Mouse (Mus musculus) brain, embryonic 14.5 days (tissue): ENCODE data around the gene Sox6. TPM values are rescaled to one million over a fixed set of nuclear protein-coding genes. Genes with fewer than 3 reads are reported as not detected.
A peak's percentile ranks its signal among the peaks of the same experiment; 100 is the strongest.

Source experiments
- DNase-seq: peaks from one replicate; pipeline ENCODE4 v3.0.0-alpha.2; 2011; ENCODE audit warnings: low read depth
- CTCF ChIP-seq: fragments of 200-500 bp; IDR thresholded peaks from 2 replicates; pipeline ENCODE4 v1.5.1; 2012; ENCODE audit warnings: inconsistent platforms, mild to moderate bottlenecking, moderate library complexity, borderline replicate concordance; ENCODE audit not compliant: insufficient read depth, insufficient read length; ENCODE audit errors: extremely low read depth
- POLR2A ChIP-seq: fragments of 200-500 bp; IDR thresholded peaks from 2 replicates; pipeline ENCODE4 v1.6.1; 2012; ENCODE audit warnings: mild to moderate bottlenecking, inconsistent platforms, borderline replicate concordance; ENCODE audit not compliant: poor library complexity, insufficient read depth, insufficient read length, severe bottlenecking; ENCODE audit errors: extremely low read depth
- polyA plus RNA-seq: library from polyadenylated mRNA; depleted of rRNA; stranded (reverse); fragments of >200 nt; gene quantifications from 2 replicates; pipeline ENCODE4 v1.2.3, GENCODE M21; 2012

Gene Sox6
- polyA plus RNA-seq, 1 experiment: 23.1 TPM

DNA sequence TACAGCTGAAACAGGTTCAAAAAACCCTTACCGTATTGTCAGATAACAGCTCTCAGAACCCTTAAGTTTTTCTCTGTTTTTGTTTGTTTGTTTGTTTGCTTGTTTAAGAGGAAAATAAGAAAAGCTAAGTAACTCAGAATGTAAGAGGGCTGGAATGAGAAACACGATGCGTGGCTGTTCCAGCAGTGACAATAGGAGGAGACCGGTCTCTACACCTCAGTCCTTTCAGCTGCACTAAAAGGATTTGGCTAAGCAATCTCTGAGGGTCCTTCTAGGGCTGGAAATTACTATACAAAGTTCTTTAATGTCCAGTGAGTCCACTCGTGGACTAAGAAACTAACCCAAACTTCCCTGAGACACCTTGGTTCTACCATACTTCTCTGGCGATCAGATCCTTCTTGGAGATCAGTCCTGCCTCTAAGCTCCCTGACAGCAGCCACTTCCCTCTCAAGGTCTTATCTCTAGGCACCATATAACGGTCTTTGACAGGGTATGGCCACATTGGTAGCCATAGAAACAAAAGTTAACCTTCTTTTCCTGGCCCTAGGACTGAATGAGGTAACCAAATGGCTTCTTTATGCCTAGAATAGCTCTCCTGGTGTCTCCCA lies 488.3 kb downstream of the Sox6 start:
- DNase-seq: no peak
- TF ChIP-seq CTCF (no peak), POLR2A (no peak)

DNA sequence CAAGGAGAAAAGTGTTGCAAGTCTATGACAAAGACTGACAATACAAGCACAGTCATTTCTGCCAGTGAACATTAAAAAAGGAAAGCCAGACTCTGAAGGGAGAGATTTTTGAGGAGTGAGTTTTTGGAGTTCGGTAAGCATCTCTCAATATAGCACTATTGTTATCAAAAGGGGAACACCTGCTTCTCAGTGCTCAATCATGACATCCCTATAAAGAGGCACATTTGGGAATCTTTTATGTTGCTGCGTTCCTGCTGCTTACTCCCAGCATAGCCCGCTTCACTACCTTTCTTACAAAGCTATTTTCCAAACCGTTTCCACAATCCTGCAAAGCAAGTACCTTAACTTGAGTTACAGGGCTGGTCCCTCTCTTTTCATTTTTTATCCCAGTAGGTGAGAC lies 488.9 kb downstream of the Sox6 start:
- TF ChIP-seq CTCF (no peak), POLR2A (no peak)

GRCm38 (mm10) chr7:115545585-115546374 lies 492.8 kb downstream of the Sox6 start:
- no peak for TF ChIP-seq CTCF
- no peak for TF ChIP-seq POLR2A
- no peak for DNase-seq

More for the DNA sequence above, 488.9 kb downstream of the Sox6 start:
- DNase-seq: no peak

DNA sequence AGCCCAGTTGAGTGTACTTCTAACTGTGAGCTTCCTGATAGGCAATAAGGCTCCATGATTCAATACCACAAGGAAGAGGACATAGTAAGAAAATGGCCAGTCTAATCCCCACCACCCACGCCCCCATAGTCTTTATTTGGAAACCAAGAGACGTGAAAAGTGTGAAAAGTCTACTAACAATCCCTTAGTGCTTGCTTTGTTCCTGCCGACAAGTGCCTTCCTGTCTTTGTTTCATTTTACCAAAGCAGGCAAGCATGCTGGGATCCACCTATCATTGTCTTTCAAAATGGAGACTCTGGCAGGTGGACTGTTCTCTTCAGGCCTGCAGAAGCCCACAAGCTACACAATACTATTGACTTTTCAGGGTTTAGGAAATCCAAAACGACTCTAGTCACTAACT lies 495.0 kb downstream of the Sox6 start:
- no peak for DNase-seq
- TF ChIP-seq CTCF (no peak), POLR2A (no peak)

DNA sequence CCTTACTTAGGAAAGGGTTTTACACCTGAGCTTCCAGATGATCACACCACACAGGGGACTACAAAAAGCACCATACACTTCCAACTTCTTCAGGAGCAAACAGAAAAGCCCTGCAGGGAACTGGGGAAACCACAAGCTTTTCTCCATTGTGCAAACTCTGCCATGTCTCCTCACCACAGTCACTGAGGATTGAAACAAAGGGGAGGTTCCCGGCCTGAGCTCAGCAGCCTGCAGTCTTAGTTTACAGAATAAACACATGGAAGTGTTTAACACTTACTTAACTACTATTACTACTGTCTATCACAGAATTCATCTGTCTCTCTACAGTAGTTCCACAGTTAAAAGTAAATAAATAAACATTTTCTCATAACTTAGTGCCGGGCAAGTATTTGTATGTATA lies 498.3 kb downstream of the Sox6 start:
- TF ChIP-seq CTCF: no peak
- no peak for TF ChIP-seq POLR2A
- no peak for DNase-seq

GRCm38 (mm10) chr7:115539003-115539402 lies 499.6 kb downstream of the Sox6 start:
- TF ChIP-seq POLR2A (no peak), CTCF (no peak)
- no peak for DNase-seq

GRCm38 (mm10) chr7:115537636-115538035 lies 501.0 kb downstream of the Sox6 start:
- peak; percentile 56 for DNase-seq
- TF ChIP-seq CTCF (no peak), POLR2A (no peak)

DNA sequence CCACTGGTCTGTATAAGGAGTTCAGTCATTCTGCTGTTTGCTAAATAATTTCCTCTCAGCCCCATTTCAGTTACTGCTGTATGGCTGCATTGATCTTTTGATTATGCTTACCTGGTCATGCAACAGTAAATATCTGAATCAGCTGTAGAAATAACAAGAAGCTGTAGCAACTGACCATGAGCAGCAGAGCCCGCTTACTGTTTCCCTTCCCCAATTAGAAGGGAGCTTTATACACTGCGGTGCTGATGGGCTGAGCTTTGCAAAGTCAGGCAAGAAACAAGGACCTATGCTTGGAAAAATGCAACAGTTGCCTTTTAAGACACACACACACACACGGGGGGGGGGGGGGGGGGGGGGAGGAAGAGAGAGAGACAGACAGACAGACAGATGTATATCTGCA lies 502.1 kb downstream of the Sox6 start:
- no peak for TF ChIP-seq POLR2A
- no peak for TF ChIP-seq CTCF
- no peak for DNase-seq

DNA sequence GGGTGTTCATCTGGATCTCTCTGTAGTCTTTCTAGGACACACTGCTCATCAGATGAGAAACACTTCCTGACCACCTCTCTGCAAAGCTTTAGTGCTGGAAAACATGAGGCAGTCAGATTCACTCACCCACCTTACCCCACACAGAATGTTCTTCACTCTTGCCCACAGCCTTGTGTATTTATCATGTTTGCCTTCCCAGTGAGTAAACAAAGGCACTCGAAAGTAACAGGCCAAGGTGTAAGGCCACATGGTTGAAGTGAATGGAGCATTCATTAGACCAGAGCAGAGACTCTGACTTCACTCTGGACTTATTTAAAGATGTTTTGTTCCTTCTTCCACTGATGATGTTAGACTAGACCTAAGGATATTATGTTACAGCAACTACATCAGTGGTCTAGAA lies 506.7 kb downstream of the Sox6 start:
- TF ChIP-seq POLR2A (no peak), CTCF (no peak)
- no peak for DNase-seq

- no peak for DNase-seq
- TF ChIP-seq POLR2A (no peak), CTCF (no peak)
These were observed 507.4 kb downstream of the Sox6 start for GRCm38 (mm10) chr7:115531217-115531616.

GRCm38 (mm10) chr7:115517701-115518100 lies 520.9 kb downstream of the Sox6 start:
- DNase-seq: no peak
- no peak for TF ChIP-seq POLR2A
- no peak for TF ChIP-seq CTCF

DNA sequence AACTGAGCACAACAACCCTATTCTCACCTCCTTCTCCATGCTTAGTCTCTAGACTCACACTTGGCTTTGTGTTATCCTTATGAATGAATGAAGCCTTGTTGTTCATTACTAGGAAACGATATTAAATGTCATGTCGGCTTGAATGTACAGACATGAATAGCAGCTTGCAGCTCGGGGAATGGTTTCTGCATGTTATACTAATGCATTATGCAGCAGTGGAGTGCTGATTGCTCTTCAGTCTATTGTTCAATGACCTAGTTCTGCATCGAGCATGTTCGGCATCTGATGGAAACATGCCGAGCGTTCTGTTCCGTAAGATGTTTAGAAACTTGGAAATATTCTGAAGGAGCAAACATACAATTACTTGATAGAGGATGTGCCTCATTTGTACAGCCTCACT lies 524.9 kb downstream of the Sox6 start:
- DNase-seq: peak; percentile 74

DNA sequence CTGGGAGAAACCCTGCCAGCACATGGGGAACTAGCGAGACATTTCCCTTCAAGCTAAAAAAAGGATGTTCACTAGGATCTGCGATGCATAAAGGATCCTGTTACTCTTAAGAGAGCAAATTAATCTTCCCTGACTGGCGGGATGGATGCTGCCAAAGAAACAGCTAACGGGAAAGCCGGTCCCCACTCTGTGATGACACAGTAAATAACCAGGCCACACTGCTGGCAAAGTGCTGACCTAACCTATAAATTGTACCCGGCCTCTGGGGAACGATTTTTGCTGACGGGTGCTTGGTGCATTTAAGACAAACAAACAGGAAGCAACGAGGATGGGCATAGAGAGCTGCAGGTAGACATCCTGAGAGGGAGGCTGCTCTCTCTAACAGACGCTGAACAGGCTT lies 526.8 kb downstream of the Sox6 start:
- DNase-seq: no peak
- TF ChIP-seq POLR2A: no peak
- TF ChIP-seq CTCF: no peak

More for the DNA sequence above, 524.9 kb downstream of the Sox6 start:
- TF ChIP-seq CTCF: no peak
- no peak for TF ChIP-seq POLR2A
